In the genomic region with DNA sequence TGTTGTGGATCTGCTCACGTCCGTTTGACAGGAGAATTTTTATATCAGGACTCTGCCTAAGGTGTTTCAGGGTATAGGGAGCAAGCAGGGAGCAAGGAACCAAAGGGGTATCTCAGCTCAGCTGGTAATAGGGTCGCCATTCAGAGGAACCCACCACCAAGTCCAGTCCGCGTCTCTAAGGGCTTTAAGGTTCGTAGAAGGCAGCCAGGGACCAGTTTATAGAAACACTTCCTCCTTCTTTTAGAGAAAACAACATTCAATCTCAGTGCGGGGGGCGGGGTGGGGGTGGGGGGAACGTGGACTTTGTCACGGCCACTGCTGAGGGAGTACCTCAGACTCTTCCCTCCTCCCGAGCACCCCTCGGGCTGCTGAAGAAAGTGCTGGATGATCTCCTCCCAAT, we compare ENCODE assay signal across 8 mouse cellular contexts. TPM values are rescaled to one million over a fixed set of nuclear protein-coding genes. Genes with fewer than 3 reads are reported as not detected.
DNase-seq lines count a peak whose midpoint lies in the region; ATAC-seq lines count a peak whose summit lies in the region.

No protein-coding gene starts in this region.

- H3K9me3 ChIP-seq in heart, embryonic 16.5 days (replicated peaks; ENCODE audit: control insufficient read depth, low read length) = no peaks in the 10 kb centered on the region; the same call in 1 of the 2 replicates
- no peaks in the 10 kb centered on the region for H3K9me3 ChIP-seq in embryonic facial prominence, embryonic 13.5 days
- H3K9me3 ChIP-seq in hindbrain, embryonic 16.5 days (ENCODE audit: control insufficient read depth, low read length) = no peaks in the 10 kb centered on the region
- H3K9me3 ChIP-seq in midbrain, embryonic 15.5 days = no peaks in the 10 kb centered on the region

- WGBS in heart, embryonic 16.5 days = 7% methylated on average over 12 of the region's 12 CpGs
- WGBS in embryonic facial prominence, embryonic 13.5 days = 4% methylated on average over 12 of the region's 12 CpGs
- WGBS in hindbrain, embryonic 16.5 days = 12% methylated on average over 12 of the region's 12 CpGs
- 6% methylated on average over 12 of the region's 12 CpGs for WGBS in midbrain, embryonic 15.5 days

- intact Hi-C loops in heart, postnatal 25 days (cut with DNase I) = loop anchor here (2.0 to 5.0 kb wide), 2 partner anchors 96 to 121 kb away; no protein-coding TSS in a partner anchor

- no peak overlapping the region for H3K27ac ChIP-seq in heart, embryonic 16.5 days (ENCODE audit: low read length)
- no peak overlapping the region for H3K27ac ChIP-seq in embryonic facial prominence, embryonic 13.5 days
- 0 out of 2 replicates have a peak overlapping the region, but pooled peaks have one; percentile 40 for H3K27ac ChIP-seq in hindbrain, embryonic 16.5 days (ENCODE audit: low read depth, low read length)
- H3K27ac ChIP-seq in midbrain, embryonic 15.5 days = peak overlapping the region; percentile 80

- peaks cover 20% of the 10 kb centered on the region for H3K27me3 ChIP-seq in heart, embryonic 16.5 days (ENCODE audit: control insufficient read depth, insufficient read depth, low read length)
- H3K27me3 ChIP-seq in embryonic facial prominence, embryonic 13.5 days = peaks cover 29% of the 10 kb centered on the region
- no peaks in the 10 kb centered on the region for H3K27me3 ChIP-seq in hindbrain, embryonic 16.5 days (replicated peaks; ENCODE audit: control insufficient read depth, insufficient read depth, low read length)
- 0 out of 2 replicates have a peak, but pooled peaks cover 5% of the 10 kb centered on the region for H3K27me3 ChIP-seq in midbrain, embryonic 15.5 days (replicated peaks)

- H3K4me2 ChIP-seq in heart, embryonic 16.5 days (ENCODE audit: low read depth, low read length) = peak overlapping the region; percentile 99
- H3K4me2 ChIP-seq in embryonic facial prominence, embryonic 13.5 days = peak overlapping the region; percentile 94
- peak overlapping the region; percentile 97 for H3K4me2 ChIP-seq in hindbrain, embryonic 16.5 days (ENCODE audit: low read length)
- H3K4me2 ChIP-seq in midbrain, embryonic 15.5 days = peak overlapping the region; percentile 73

- no peak overlapping the region for H3K9ac ChIP-seq in heart, embryonic 16.5 days (ENCODE audit: low read length)
- H3K9ac ChIP-seq in embryonic facial prominence, embryonic 13.5 days = no peak overlapping the region
- H3K9ac ChIP-seq in hindbrain, embryonic 16.5 days (ENCODE audit: low read depth, low read length) = no peak overlapping the region
- H3K9ac ChIP-seq in midbrain, embryonic 15.5 days = no peak overlapping the region

- peaks cover 3% of the 10 kb centered on the region; the same call in 1 of the 2 replicates for H3K4me1 ChIP-seq in heart, embryonic 16.5 days (ENCODE audit: control insufficient read depth, insufficient read depth, low read length)
- peaks cover 22% of the 10 kb centered on the region for H3K4me1 ChIP-seq in embryonic facial prominence, embryonic 13.5 days
- H3K4me1 ChIP-seq in hindbrain, embryonic 16.5 days (ENCODE audit: control insufficient read depth, insufficient read depth, low read depth, low read length) = peaks cover 17% of the 10 kb centered on the region
- H3K4me1 ChIP-seq in midbrain, embryonic 15.5 days = peaks cover 39% of the 10 kb centered on the region

- DNase-seq in heart, postnatal 25 days (ENCODE audit: low spot score) = no peak
- no peak for DNase-seq in cerebellum, postnatal 25 days
- DNase-seq in retina, postnatal 1 day = no peak
- no peak for DNase-seq in urinary bladder, adult 2 months (ENCODE audit: low spot score)

- ATAC-seq in heart, embryonic 16.5 days (replicated peaks; ENCODE audit: extremely low read depth, insufficient read depth, low FRiP score) = no peak
- ATAC-seq in embryonic facial prominence, embryonic 13.5 days (ENCODE audit: insufficient number of reproducible peaks, insufficient read depth, low FRiP score, low TSS enrichment, low read depth) = no peak
- no peak for ATAC-seq in hindbrain, embryonic 16.5 days
- ATAC-seq in midbrain, embryonic 15.5 days (replicated peaks) = no peak

- H3K36me3 ChIP-seq in heart, embryonic 16.5 days (ENCODE audit: control insufficient read depth, insufficient read depth) = no peaks in the 10 kb centered on the region
- H3K36me3 ChIP-seq in embryonic facial prominence, embryonic 13.5 days = no peaks in the 10 kb centered on the region
- no peaks in the 10 kb centered on the region for H3K36me3 ChIP-seq in hindbrain, embryonic 16.5 days (ENCODE audit: control insufficient read depth, insufficient read depth, low read length)
- no peaks in the 10 kb centered on the region for H3K36me3 ChIP-seq in midbrain, embryonic 15.5 days (replicated peaks)

- H3K4me3 ChIP-seq in heart, embryonic 16.5 days (ENCODE audit: low read length) = peak overlapping the region; percentile 80
- peak overlapping the region; percentile 52 for H3K4me3 ChIP-seq in embryonic facial prominence, embryonic 13.5 days
- peak overlapping the region; percentile 50; the same call in 1 of the 2 replicates for H3K4me3 ChIP-seq in hindbrain, embryonic 16.5 days (ENCODE audit: low read length)
- H3K4me3 ChIP-seq in midbrain, embryonic 15.5 days = 0 out of 2 replicates have a peak overlapping the region, but pooled peaks have one; percentile 10

RNA-seq across cellular contexts. Expression of a gene that starts 48.4 kb away (rescaled TPM):
- polyA plus RNA-seq in heart, embryonic 16.5 days (2015; fragmentation: Nextera tagmentation; extraction: Ambion mirVana) = 40.8 and 50.5 TPM in 2 replicates
- 1 to 10 TPM; 7.5 to 8.6 TPM for total RNA-seq in heart, postnatal 25 days (2021)
- polyA plus RNA-seq in embryonic facial prominence, embryonic 13.5 days (2015; fragmentation: Nextera tagmentation; extraction: Ambion mirVana) = 65.7 and 73.8 TPM in 2 replicates
- polyA plus RNA-seq in hindbrain, embryonic 16.5 days (2015; fragmentation: Nextera tagmentation; extraction: Ambion mirVana) = 29.3 and 31.7 TPM in 2 replicates
- polyA plus RNA-seq in midbrain, embryonic 15.5 days (2015; fragmentation: Nextera tagmentation; extraction: Ambion mirVana) = 31.6 and 32.6 TPM in 2 replicates
- polyA plus RNA-seq in urinary bladder, adult 2 months (2012; rRNA removed) = 14.1 and 14.4 TPM in 2 replicates

Comparison
In these comparisons a context has a peak if more than half of its experiments do, and no peak if none do; other contexts are left out.
1. H3K27ac ChIP-seq: peak in hindbrain, embryonic 16.5 days (single experiment) and midbrain, embryonic 15.5 days (single experiment); none in heart, embryonic 16.5 days (single experiment) and embryonic facial prominence, embryonic 13.5 days (single experiment).
2. H3K4me3 ChIP-seq: peak in every context shown above with its lines; median percentile 80 in heart, embryonic 16.5 days; 52 in embryonic facial prominence, embryonic 13.5 days; 50 in hindbrain, embryonic 16.5 days; 10 in midbrain, embryonic 15.5 days.
3. Peak in every context shown above with its lines, with median percentiles within 50 percentile points of each other: H3K4me2 ChIP-seq.